Comparison of ENCODE assay signal across 8 mouse cellular contexts in genomic region chr6:82939167-82939912, GRCm38 (mm10). TPM values are rescaled to one million over a fixed set of nuclear protein-coding genes. Genes with fewer than 3 reads are reported as not detected.
DNase-seq lines count a peak whose midpoint lies in the region; ATAC-seq lines count a peak whose summit lies in the region.

Gene Sema4f (minus strand): TSS chr6:82939769.

- H3K27ac ChIP-seq in forebrain, embryonic 14.5 days (ENCODE audit: low read depth, low read length): no peak within 1 kb of the TSS

- no peaks in the 10 kb centered on the region for H3K36me3 ChIP-seq in forebrain, embryonic 14.5 days (ENCODE audit: control insufficient read depth, insufficient read depth, low read length)

- H3K4me3 ChIP-seq in forebrain, embryonic 14.5 days (ENCODE audit: low read depth, low read length): peak within 1 kb of the TSS; percentile 62

- peak; percentile 95 for DNase-seq in R1 (ENCODE audit: low read depth, low spot score)
- DNase-seq in cerebellum, adult 11-12 months: peak; percentile 93
- peak; percentile 92 for DNase-seq in forebrain, embryonic 14.5 days (ENCODE audit: low spot score)
- peak; percentile 42 for DNase-seq in hindlimb bud, embryonic 11.5 days (ENCODE audit: extremely low spot score, low read depth, low spot score)
- peak; percentile 77 for DNase-seq in left cerebral cortex, adult 11 months (ENCODE audit: low spot score)
- DNase-seq in lung, postnatal 14 days: peak; percentile 54
- peak; percentile 88 for DNase-seq in right cerebral cortex, adult 18-20 months
- no peak for DNase-seq in c-Kit-positive CD71-positive TER-119-positive erythroid progenitor cells, embryonic 14.5 days (ENCODE audit: low spot score)

- no peaks in the 10 kb centered on the region for H3K4me1 ChIP-seq in forebrain, embryonic 14.5 days (ENCODE audit: control insufficient read depth, insufficient read depth, low read length)

- H3K27me3 ChIP-seq in forebrain, embryonic 14.5 days (replicated peaks; ENCODE audit: control insufficient read depth, insufficient read depth, low read length): no peaks in the 10 kb centered on the region

- WGBS in forebrain, embryonic 14.5 days: 2% methylated on average over 40 of the region's 44 CpGs

- H3K9ac ChIP-seq in forebrain, embryonic 14.5 days (ENCODE audit: low read length): peak within 1 kb of the TSS; percentile 84

- no peaks in the 10 kb centered on the region for H3K9me3 ChIP-seq in forebrain, embryonic 14.5 days (replicated peaks; ENCODE audit: control insufficient read depth, low read length)

- peak; percentile 100 for ATAC-seq in forebrain, embryonic 14.5 days

- H3K4me2 ChIP-seq in forebrain, embryonic 14.5 days (ENCODE audit: low read length): peak within 1 kb of the TSS; percentile 72

RNA-seq across cellular contexts. Expression of gene Sema4f, which starts in this region (rescaled TPM):
- 4.0 and 5.7 TPM in 2 replicates for polyA plus RNA-seq in forebrain, embryonic 14.5 days (2014; fragmentation: Nextera tagmentation; extraction: Ambion mirVana)
